Mouse (Mus musculus) bone marrow macrophage, adult 2 months (primary cell): ENCODE measurements around the gene Ccl3. TPM values are rescaled to one million over a fixed set of nuclear protein-coding genes. Genes with fewer than 3 reads are reported as not detected.
A peak's percentile ranks its signal among the peaks of the same experiment; 100 is the strongest.

Experiments
- H3K27ac ChIP-seq: 2 replicates; pipeline ENCODE4 v1.5.1; 2012; ENCODE audit warnings: low read depth, low read length; ENCODE audit not compliant: insufficient read depth
- H3K4me1 ChIP-seq: 2 replicates; pipeline ENCODE4 v1.6.1; 2012; ENCODE audit warnings: low read length; ENCODE audit not compliant: control insufficient read depth, insufficient read depth
- H3K4me3 ChIP-seq: 2 replicates; pipeline ENCODE4 v1.5.1; 2012; ENCODE audit warnings: mild to moderate bottlenecking, low read length, moderate library complexity; ENCODE audit not compliant: insufficient read depth
- CTCF ChIP-seq: IDR thresholded peaks from 2 replicates; pipeline ENCODE4 v1.5.1; 2012; ENCODE audit warnings: low read depth, mild to moderate bottlenecking, low read length, moderate library complexity
- POLR2A ChIP-seq: IDR thresholded peaks from 2 replicates; pipeline ENCODE4 v1.6.1; 2012; ENCODE audit warnings: mild to moderate bottlenecking, low read depth, low read length, borderline replicate concordance
- polyA plus RNA-seq: library from polyadenylated mRNA; stranded (reverse); fragments of >200 nt; gene quantifications from 2 replicates; pipeline ENCODE4 v1.2.4, GENCODE M21; 2012; ENCODE audit not compliant: missing spikeins, insufficient read depth, insufficient read length

Gene Ccl3
- polyA plus RNA-seq, 1 experiment = 129 TPM

GRCm38 (mm10) chr11:83646356-83647149 is 2.6 kb downstream of the Ccl3 start:
- peak overlapping the region; percentile 35 for H3K27ac ChIP-seq
- no peak overlapping the region for H3K4me3 ChIP-seq
- peaks cover 22% of the 10 kb centered on the region for H3K4me1 ChIP-seq
- no peak for TF ChIP-seq CTCF
- no peak for TF ChIP-seq POLR2A

- peak within 1 kb of the TSS; percentile 35; the same call in 1 of the 2 replicates for H3K27ac ChIP-seq
Measured at GRCm38 (mm10) chr11:83645521-83645920, 3.6 kb downstream of the Ccl3 start, which contains the start of gene Rpl9-ps1. Gene Rpl9-ps1, minus strand, starts transcription at chr11:83645621.

GRCm38 (mm10) chr11:83641216-83641615 is 7.9 kb downstream of the Ccl3 start:
- Histone ChIP-seq H3K27ac (peak overlapping the region; percentile 96), H3K4me1 (peaks cover 42% of the 10 kb centered on the region), H3K4me3 (no peak overlapping the region)
- TF ChIP-seq POLR2A (no peak), CTCF (no peak)

More at GRCm38 (mm10) chr11:83645521-83645920, 3.6 kb downstream of the Ccl3 start, which contains the start of gene Rpl9-ps1:
- H3K4me3 ChIP-seq = no peak within 1 kb of the TSS
- H3K4me1 ChIP-seq = peaks cover 23% of the 10 kb centered on the region
- TF ChIP-seq CTCF = no peak
- TF ChIP-seq POLR2A = no peak

GRCm38 (mm10) chr11:83640141-83640540 is 9.0 kb downstream of the Ccl3 start:
- Histone ChIP-seq H3K4me3 (peak overlapping the region; percentile 30; the same call in 1 of the 2 replicates), H3K27ac (peak overlapping the region; percentile 96), H3K4me1 (peaks cover 46% of the 10 kb centered on the region)
- no peak for TF ChIP-seq CTCF
- no peak for TF ChIP-seq POLR2A

GRCm38 (mm10) chr11:83639533-83639932 is 9.6 kb downstream of the Ccl3 start:
- H3K4me3 ChIP-seq = no peak overlapping the region
- peaks cover 49% of the 10 kb centered on the region for H3K4me1 ChIP-seq
- TF ChIP-seq CTCF = no peak
- TF ChIP-seq POLR2A = no peak
- H3K27ac ChIP-seq = peak overlapping the region; percentile 96

GRCm38 (mm10) chr11:83638934-83639333 is 10.2 kb downstream of the Ccl3 start:
- TF ChIP-seq CTCF (no peak), POLR2A (no peak)
- Histone ChIP-seq H3K4me3 (no peak overlapping the region), H3K27ac (peak overlapping the region; percentile 96), H3K4me1 (peaks cover 55% of the 10 kb centered on the region)

GRCm38 (mm10) chr11:83636742-83637235 is 12.4 kb downstream of the Ccl3 start:
- Histone ChIP-seq H3K4me3 (no peak overlapping the region), H3K4me1 (peaks cover 58% of the 10 kb centered on the region), H3K27ac (no peak overlapping the region)
- TF ChIP-seq POLR2A (no peak), CTCF (no peak)

- no peak overlapping the region for H3K4me3 ChIP-seq
- peaks cover 61% of the 10 kb centered on the region for H3K4me1 ChIP-seq
- TF ChIP-seq POLR2A (no peak), CTCF (no peak)
- no peak overlapping the region for H3K27ac ChIP-seq
Measured at GRCm38 (mm10) chr11:83634898-83635297, 14.3 kb downstream of the Ccl3 start.

GRCm38 (mm10) chr11:83634425-83634824 is 14.7 kb downstream of the Ccl3 start:
- Histone ChIP-seq H3K27ac (no peak overlapping the region), H3K4me3 (no peak overlapping the region), H3K4me1 (peaks cover 61% of the 10 kb centered on the region)
- TF ChIP-seq POLR2A (no peak), CTCF (no peak)

GRCm38 (mm10) chr11:83632744-83633143 is 16.4 kb downstream of the Ccl3 start:
- peaks cover 56% of the 10 kb centered on the region for H3K4me1 ChIP-seq
- H3K4me3 ChIP-seq = no peak overlapping the region
- peak; percentile 88 for TF ChIP-seq CTCF
- TF ChIP-seq POLR2A = no peak
- no peak overlapping the region for H3K27ac ChIP-seq
